Mouse (Mus musculus) C2C12 (cell line): ENCODE data around the gene Adat3. TPM values are rescaled to one million over a fixed set of nuclear protein-coding genes. Genes with fewer than 3 reads are reported as not detected.
A peak's percentile ranks its signal among the peaks of the same experiment; 100 is the strongest.
"Not testable (repeated sequence)": the region's sequence is repeated elsewhere in the genome, so short reads cannot be mapped to it uniquely, and the experiment has no call there.

ENCODE experiments used
- H3K27me3 ChIP-seq: one replicate; pipeline ENCODE4 v1.6.1; 2011; ENCODE audit not compliant: control insufficient read depth, insufficient read depth, insufficient read length
- H3K36me3 ChIP-seq: one replicate; pipeline ENCODE4 v1.6.1; 2011; ENCODE audit not compliant: control insufficient read depth, insufficient read depth
- H3K4me3 ChIP-seq: one replicate; pipeline ENCODE4 v1.5.1; 2011; ENCODE audit warnings: mild to moderate bottlenecking, control low read depth; ENCODE audit not compliant: poor library complexity, insufficient read depth, severe bottlenecking
- H3K79me2 ChIP-seq: one replicate; pipeline ENCODE4 v1.6.1; 2011; ENCODE audit not compliant: control insufficient read depth, insufficient read depth
- H3K79me3 ChIP-seq: one replicate; pipeline ENCODE4 v1.6.1; 2011; ENCODE audit warnings: low read depth, control low read depth
- H3ac ChIP-seq: one replicate; pipeline ENCODE3; 2011; ENCODE audit warnings: low read depth; ENCODE audit not compliant: control insufficient read depth, insufficient read length
- CEBPB ChIP-seq: IDR thresholded peaks from one replicate; pipeline ENCODE4 v1.6.1; 2011; ENCODE audit warnings: low read depth, mild to moderate bottlenecking, control low read depth, moderate library complexity
- CTCF ChIP-seq: IDR thresholded peaks from one replicate; pipeline ENCODE4 v1.5.1; 2011; ENCODE audit not compliant: control insufficient read depth, insufficient read depth, insufficient read length
- FOSL1 ChIP-seq: IDR thresholded peaks from one replicate; pipeline ENCODE4 v1.8.0; 2011; ENCODE audit warnings: mild to moderate bottlenecking, low read length; ENCODE audit not compliant: poor library complexity, insufficient read depth, severe bottlenecking
- MAX ChIP-seq: IDR thresholded peaks from one replicate; pipeline ENCODE4 v1.6.1; 2011; ENCODE audit warnings: mild to moderate bottlenecking, control low read depth
- MYOD1 ChIP-seq: IDR thresholded peaks from one replicate; pipeline ENCODE4 v1.6.1; 2011; ENCODE audit warnings: low read depth; ENCODE audit not compliant: control insufficient read depth, insufficient read length
- MYOG ChIP-seq: IDR thresholded peaks from one replicate; pipeline ENCODE4 v1.6.1; 2011; ENCODE audit not compliant: control insufficient read depth, insufficient read length; ENCODE audit errors: extremely low read depth
- USF1 ChIP-seq: IDR thresholded peaks from one replicate; pipeline ENCODE4 v1.6.1; 2011; ENCODE audit warnings: low read depth, mild to moderate bottlenecking, control low read depth, moderate library complexity
- polyA plus RNA-seq: library from polyadenylated mRNA; unstranded; fragments of >200 nt; fragmentation: generic; extraction: Trizol; gene quantifications from one replicate; pipeline ENCODE4 v1.2.1, GENCODE M21; 2012; ENCODE audit warnings: missing spikeins

Gene Adat3
- polyA plus RNA-seq, 1 experiment: 11.1 TPM

GRCm38 (mm10) chr10:80589127-80589878, 13.4 kb upstream of the Adat3 start:
- H3K27me3 ChIP-seq: no peaks in the 10 kb centered on the region
- H3K4me3 ChIP-seq: peak overlapping the region; percentile 86
- peak overlapping the region; percentile 98 for H3ac ChIP-seq
- TF ChIP-seq MAX (no peak), MYOD1 (no peak), CEBPB (no peak), USF1 (no peak)
- H3K36me3 ChIP-seq: peaks cover 3% of the 10 kb centered on the region
- peaks cover 42% of the 10 kb centered on the region for H3K79me2 ChIP-seq
- peaks cover 20% of the 10 kb centered on the region for H3K79me3 ChIP-seq

GRCm38 (mm10) chr10:80589879-80590854, 12.5 kb upstream of the Adat3 start, which contains the start of gene Abhd17a:
Gene Abhd17a, minus strand, starts transcription at chr10:80590341.
- Histone ChIP-seq H3K4me3 (peak within 1 kb of the TSS; percentile 86), H3K36me3 (no peaks in the 10 kb centered on the region), H3K27me3 (no peaks in the 10 kb centered on the region), H3K79me3 (peaks cover 20% of the 10 kb centered on the region), H3ac (peak within 1 kb of the TSS; percentile 98), H3K79me2 (peaks cover 42% of the 10 kb centered on the region)
- TF ChIP-seq MYOD1 (no peak), MAX (peak; percentile 69), USF1 (peak; percentile 2)

GRCm38 (mm10) chr10:80596318-80596717, 6.4 kb upstream of the Adat3 start:
- Histone ChIP-seq H3K27me3 (no peaks in the 10 kb centered on the region), H3K36me3 (no peaks in the 10 kb centered on the region), H3ac (no peak overlapping the region), H3K79me2 (no peaks in the 10 kb centered on the region), H3K4me3 (no peak overlapping the region), H3K79me3 (no peaks in the 10 kb centered on the region)
- TF ChIP-seq USF1: no peak
- TF ChIP-seq CEBPB: no peak
- TF ChIP-seq MYOG: no peak
- no peak for TF ChIP-seq FOSL1
- no peak for TF ChIP-seq MYOD1

- TF ChIP-seq MYOD1 (no peak), MYOG (no peak)
- H3K79me3 ChIP-seq: peaks cover 41% of the 10 kb centered on the region
These were observed 684 bp downstream of the Adat3 start for GRCm38 (mm10) chr10:80603364-80603763.

GRCm38 (mm10) chr10:80604001-80604509, 1.4 kb downstream of the Adat3 start:
- no peak for TF ChIP-seq FOSL1
- TF ChIP-seq MAX: no peak
- TF ChIP-seq CEBPB: no peak
- no peak for TF ChIP-seq MYOG
- TF ChIP-seq CTCF: no peak
- no peak for TF ChIP-seq USF1
- no peak for TF ChIP-seq MYOD1
- Histone ChIP-seq H3ac (peak overlapping the region; percentile 79), H3K79me2 (peaks cover 61% of the 10 kb centered on the region), H3K36me3 (peaks cover 25% of the 10 kb centered on the region), H3K79me3 (peaks cover 41% of the 10 kb centered on the region), H3K4me3 (peak overlapping the region; percentile 68), H3K27me3 (no peaks in the 10 kb centered on the region)

More at GRCm38 (mm10) chr10:80603364-80603763, 684 bp downstream of the Adat3 start:
- Histone ChIP-seq H3ac (peak overlapping the region; percentile 79), H3K4me3 (peak overlapping the region; percentile 68), H3K79me2 (peaks cover 54% of the 10 kb centered on the region), H3K36me3 (peaks cover 23% of the 10 kb centered on the region), H3K27me3 (no peaks in the 10 kb centered on the region)

GRCm38 (mm10) chr10:80604988-80605387, 2.3 kb downstream of the Adat3 start:
- peaks cover 61% of the 10 kb centered on the region for H3K79me2 ChIP-seq
- peaks cover 41% of the 10 kb centered on the region for H3K79me3 ChIP-seq
- H3ac ChIP-seq: no peak overlapping the region
- no peak overlapping the region for H3K4me3 ChIP-seq
- peaks cover 29% of the 10 kb centered on the region for H3K36me3 ChIP-seq
- TF ChIP-seq CTCF (no peak), USF1 (no peak), MYOD1 (no peak), FOSL1 (no peak), CEBPB (no peak), MYOG (no peak), MAX (no peak)
- H3K27me3 ChIP-seq: no peaks in the 10 kb centered on the region

- H3K4me3 ChIP-seq, H3K27me3 ChIP-seq, H3ac ChIP-seq: not testable (repeated sequence)
- Histone ChIP-seq H3K36me3 (peaks cover 29% of the 10 kb centered on the region), H3K79me3 (peaks cover 41% of the 10 kb centered on the region), H3K79me2 (peaks cover 61% of the 10 kb centered on the region)
These were observed 3.0 kb downstream of the Adat3 start, which contains the start of gene Gm49322 for GRCm38 (mm10) chr10:80605721-80606120. Gene Gm49322, plus strand, starts transcription at chr10:80606021.
